Mouse (Mus musculus): ENCODE results near the gene Eif3k. TPM values are rescaled to one million over a fixed set of nuclear protein-coding genes. Genes with fewer than 3 reads are reported as not detected.

The Eif3k gene
- 100 to 1,000 TPM; 198 to 202 TPM for total RNA-seq (2021)
- long read RNA-seq, experiment 1, transcript Eif3k-201 (8 exons, 774 nt) = major isoform, 51 of 55 reads
- long read RNA-seq, experiment 1, partial matches to known transcripts = 4 of 55 reads
- long read RNA-seq, experiment 1, other reads (novel, unspliced or antisense) = 0 of 55 reads
- long read RNA-seq, experiment 2, transcript Eif3k-201 (8 exons, 774 nt) = major isoform, 71 of 88 reads
- long read RNA-seq, experiment 2, partial matches to known transcripts = 12 of 88 reads
- long read RNA-seq, experiment 2, other reads (novel, unspliced or antisense) = 4 of 88 reads

DNA sequence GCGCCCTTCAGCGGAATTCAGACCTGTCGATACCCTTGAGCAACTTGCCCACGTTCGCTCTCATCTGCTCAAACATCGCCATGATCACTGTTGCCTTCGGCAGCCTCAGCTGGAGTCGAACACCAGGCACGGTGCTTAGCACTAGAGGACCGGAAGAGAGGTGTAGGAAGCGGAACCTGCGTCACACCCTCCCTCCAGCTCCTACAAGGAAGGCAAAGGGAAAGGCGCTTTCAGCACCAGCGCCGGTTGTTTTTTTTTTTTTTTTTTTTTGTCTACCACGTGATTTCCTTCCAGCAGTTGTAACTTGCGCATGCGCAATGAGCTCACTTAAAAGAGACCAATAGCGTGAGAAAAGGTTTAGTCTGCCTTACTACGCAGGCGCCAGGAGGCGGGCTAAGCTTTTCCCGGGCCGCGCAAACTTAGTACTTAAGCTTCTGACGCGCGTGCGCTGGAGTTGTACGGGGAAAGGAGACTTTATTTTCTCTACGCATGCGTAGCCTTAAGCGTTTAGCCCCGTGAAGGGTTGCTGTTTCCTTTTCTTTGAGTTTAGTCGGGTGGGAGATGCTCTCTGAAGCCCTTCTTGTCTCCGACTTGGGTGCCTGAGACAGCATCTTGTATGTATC, at the start of gene Eif3k, which contains the start of gene Map4k1:
Gene Eif3k (minus strand): TSS at position 214 of the 623 bp plus-strand sequence.
Gene Map4k1 (plus strand): TSS at position 400 of the 623 bp plus-strand sequence.
- peak; percentile 94 to 98 for DNase-seq (ENCODE audit: low spot score in 2 of 2)
- peak; percentile 46 for TF ChIP-seq CTCF (conservative IDR thresholded peaks at IDR 0.05)
- Histone ChIP-seq H3K27ac (peak within 1 kb of the TSS; percentile 93), H3K4me3 (peak within 1 kb of the TSS; percentile 81)

DNA sequence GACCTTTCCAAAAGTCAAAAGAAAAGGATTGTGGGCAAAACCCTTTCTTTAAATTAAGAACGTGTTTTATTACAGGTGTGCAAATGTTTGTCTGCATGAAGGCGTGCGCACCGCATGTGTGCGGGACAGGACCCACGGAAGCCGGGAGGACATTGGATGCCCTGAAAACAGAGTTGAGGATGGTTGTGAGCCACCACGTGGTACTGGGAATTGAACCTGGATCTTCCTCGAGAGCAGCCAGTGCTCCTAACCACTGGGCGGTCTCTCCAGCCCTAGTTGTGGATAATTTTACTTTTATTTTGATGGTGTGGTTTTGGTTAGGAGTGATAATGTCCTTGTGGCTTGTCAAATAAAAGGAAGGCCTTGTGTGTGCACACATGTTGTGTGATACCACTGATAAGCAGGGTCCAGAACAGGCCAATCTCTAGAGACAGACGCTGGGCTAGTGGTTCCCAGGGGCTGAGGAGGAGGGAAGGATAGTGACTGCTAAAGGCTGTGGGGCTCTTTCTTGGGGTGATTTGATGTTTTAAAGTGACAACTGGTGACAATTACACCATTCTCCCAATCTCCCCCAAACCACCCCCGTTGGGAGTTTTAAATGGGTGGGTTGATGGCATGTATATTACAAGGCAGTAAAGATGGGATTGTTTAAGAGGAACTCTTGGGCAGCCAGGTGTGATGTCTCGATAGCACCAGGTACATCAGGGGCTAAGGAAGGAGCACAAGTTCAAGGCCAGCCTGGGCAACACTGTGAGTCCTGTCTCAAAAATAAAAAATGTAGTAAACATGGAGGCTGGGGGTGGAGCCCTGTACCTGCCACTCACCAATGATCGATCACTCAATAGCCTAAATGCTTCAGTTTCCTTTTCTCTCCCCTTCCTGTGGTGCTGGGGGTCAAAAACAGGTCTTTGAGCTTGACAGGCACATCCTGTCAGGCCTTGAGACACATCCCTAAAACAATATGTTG, 48.3 kb upstream of the Eif3k start:
- DNase-seq (ENCODE audit: low spot score in 2 of 2) = no peak
- TF ChIP-seq CTCF (conservative IDR thresholded peaks at IDR 0.05) = no peak
- no peak overlapping the region for H3K27ac ChIP-seq
- H3K4me3 ChIP-seq = no peak overlapping the region

DNA sequence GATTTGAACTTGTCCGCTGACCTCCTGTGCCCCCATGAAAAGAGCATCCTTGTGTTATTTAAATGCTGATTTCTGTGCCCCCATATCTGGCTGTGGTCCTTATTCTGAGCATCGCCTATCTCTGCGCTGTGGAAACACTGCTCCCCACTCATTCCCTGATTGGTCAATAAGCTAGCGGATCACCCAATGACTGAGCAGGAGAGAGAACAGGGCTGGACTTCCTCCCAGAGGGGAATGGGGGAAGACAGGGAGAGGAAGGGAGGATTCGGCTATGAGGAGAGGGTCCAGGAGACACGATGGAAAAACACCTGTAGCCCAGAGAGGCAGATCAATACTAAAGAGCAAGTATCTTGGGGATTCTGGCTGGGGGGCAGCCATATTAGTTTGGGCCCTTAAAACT, 47.1 kb upstream of the Eif3k start:
- H3K4me3 ChIP-seq = no peak overlapping the region
- DNase-seq (ENCODE audit: low spot score in 2 of 2) = no peak
- H3K27ac ChIP-seq = no peak overlapping the region
- no peak for TF ChIP-seq CTCF (conservative IDR thresholded peaks at IDR 0.05)

DNA sequence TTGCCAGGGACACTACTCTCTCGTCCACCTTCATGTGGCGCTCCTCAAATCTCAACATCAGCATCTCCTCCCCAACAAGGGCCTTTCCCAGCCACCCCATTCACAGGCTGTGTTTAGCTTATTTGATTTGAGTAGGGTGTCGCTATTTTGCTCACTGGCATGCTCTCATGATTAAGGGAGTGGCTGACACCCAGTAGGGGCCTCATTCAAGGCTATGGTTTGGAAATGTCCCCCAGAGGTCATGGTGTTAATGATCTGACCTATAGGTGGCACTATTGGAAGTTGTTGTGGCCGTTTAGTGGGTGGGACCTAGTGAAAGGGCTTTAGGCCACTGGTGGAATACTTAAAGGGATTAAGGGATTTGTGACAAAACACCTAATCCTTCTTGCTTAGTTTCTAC, 45.1 kb upstream of the Eif3k start:
- H3K4me3 ChIP-seq = no peak overlapping the region
- DNase-seq (ENCODE audit: low spot score in 2 of 2) = no peak
- no peak overlapping the region for H3K27ac ChIP-seq
- no peak for TF ChIP-seq CTCF (conservative IDR thresholded peaks at IDR 0.05)

DNA sequence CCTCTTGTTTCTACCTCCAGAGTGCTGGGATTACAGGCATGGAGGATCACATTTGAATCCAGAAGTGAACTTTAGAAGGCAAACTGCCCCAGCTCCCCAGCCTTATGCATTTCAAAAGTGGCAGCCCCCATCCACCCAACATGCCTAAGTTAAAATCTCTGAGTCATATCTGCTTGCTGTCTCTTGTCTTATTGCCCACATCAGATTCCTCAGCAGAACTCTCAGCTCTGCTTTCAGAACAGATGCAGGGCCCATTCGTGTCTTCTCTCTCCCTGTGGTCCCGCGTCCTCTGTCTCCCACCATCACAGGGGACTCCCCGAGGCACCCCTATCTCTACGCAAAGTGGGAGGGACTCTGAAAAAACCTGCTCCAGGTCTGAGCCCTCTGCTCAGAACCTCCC, 44.5 kb upstream of the Eif3k start:
- DNase-seq (ENCODE audit: low spot score in 2 of 2) = no peak
- Histone ChIP-seq H3K27ac (no peak overlapping the region), H3K4me3 (no peak overlapping the region)
- TF ChIP-seq CTCF (conservative IDR thresholded peaks at IDR 0.05) = no peak

DNA sequence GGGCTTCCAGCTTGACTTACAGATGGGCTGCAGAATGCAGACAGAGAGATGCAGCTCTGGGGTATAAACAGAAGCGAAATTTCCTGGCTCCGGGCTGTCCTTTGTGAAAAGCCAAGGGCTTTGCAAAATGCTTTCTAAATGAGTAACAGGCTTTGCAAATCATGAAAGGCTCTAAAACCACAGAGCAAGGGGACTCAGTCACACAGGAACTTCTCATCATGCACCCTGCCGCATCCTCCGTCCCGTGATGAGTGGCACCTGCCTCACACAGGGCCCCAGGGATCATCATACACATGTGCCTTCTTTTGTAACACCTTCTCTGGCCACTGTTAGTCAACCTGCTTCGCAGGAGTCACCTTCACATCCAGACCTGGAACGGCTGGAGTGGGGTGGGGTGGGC, 43.9 kb upstream of the Eif3k start:
- no peak overlapping the region for H3K4me3 ChIP-seq
- DNase-seq (ENCODE audit: low spot score in 2 of 2) = no peak
- no peak overlapping the region for H3K27ac ChIP-seq
- no peak for TF ChIP-seq CTCF (conservative IDR thresholded peaks at IDR 0.05)

DNA sequence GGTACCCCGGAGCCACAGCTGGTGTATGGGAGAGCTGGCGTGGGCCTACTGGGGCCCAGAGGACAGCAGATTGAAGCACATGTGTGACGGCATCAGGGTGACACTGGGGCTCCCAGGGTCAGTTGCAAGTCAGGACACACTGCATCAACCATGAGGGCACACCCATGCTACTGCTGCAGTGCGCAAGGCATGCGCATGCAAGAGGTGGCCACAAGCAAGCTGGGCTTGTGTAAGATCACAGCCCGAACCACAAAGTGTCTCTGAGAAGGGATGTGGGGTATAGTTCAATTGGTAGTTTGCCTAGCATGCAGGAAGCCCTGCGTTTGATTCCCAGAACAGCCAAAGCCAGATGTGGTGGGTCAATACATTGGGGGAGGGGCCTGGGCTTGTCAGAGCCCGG, 41.9 kb upstream of the Eif3k start:
- H3K27ac ChIP-seq = no peak overlapping the region
- no peak for DNase-seq (ENCODE audit: low spot score in 2 of 2)
- TF ChIP-seq CTCF (conservative IDR thresholded peaks at IDR 0.05) = no peak
- no peak overlapping the region for H3K4me3 ChIP-seq

DNA sequence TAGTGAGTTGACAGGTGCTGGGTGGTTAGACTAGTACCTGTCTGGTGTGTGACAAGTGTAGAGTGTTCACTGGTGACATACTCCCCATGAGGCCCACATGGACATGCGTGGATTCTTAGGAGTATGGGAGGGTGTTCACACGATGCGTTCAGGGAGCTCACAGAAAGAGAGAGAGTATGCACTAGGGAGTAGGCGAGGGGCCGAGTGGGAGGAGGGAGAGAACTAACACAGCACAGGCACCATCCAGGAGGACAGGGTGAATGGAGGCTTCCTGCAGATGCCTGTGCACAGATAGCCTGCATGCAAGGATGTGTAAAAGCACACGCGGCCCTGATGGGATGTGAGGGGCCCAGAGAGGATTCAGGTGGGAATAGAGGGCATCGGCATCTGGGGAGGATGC, 40.8 kb upstream of the Eif3k start:
- Histone ChIP-seq H3K27ac (no peak overlapping the region), H3K4me3 (no peak overlapping the region)
- DNase-seq (ENCODE audit: low spot score in 2 of 2) = no peak
- no peak for TF ChIP-seq CTCF (conservative IDR thresholded peaks at IDR 0.05)

DNA sequence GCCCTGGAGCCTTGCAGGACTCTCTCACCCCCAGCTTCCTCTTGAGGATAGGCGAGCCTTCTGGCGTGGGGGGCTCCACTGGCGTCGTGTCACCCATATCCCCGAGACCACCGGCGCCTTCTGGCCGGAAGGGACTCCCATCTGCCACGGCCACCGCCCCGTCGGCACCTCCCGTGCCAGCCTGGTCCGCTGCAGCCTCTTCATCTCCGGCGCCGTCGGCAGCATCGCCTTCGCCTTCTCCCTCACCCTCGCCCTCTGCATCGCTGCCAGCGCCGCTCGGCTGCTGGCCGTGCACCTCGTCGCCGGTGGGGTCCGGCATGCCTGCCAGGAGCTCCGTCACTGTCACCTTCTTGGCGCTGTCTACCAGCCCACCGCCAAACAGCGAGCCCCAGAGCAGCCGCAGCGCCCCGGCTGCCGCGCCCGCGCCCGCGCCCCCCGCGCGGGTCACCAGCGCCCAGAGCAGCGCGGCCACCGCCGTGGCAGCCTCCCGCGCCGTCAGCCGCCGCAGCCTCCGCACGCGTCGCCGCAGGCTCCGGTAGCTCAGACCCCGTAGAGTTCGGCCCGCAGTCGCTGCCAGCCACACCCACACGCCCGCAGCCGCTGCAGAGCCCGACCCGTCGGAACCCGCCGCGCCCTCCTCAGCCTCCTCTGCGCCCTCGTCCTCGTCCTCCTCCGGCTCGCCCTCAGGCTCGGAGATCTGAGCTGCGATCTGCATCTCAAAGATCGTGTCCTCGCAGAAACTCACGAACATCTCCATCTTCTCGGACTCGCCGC, 38.0 kb upstream of the Eif3k start:
- peak overlapping the region; percentile 8; the same call in 1 of the 2 replicates for H3K4me3 ChIP-seq
- no peak for TF ChIP-seq CTCF (conservative IDR thresholded peaks at IDR 0.05)
- DNase-seq (ENCODE audit: low spot score in 2 of 2) = no peak
- H3K27ac ChIP-seq = no peak overlapping the region

DNA sequence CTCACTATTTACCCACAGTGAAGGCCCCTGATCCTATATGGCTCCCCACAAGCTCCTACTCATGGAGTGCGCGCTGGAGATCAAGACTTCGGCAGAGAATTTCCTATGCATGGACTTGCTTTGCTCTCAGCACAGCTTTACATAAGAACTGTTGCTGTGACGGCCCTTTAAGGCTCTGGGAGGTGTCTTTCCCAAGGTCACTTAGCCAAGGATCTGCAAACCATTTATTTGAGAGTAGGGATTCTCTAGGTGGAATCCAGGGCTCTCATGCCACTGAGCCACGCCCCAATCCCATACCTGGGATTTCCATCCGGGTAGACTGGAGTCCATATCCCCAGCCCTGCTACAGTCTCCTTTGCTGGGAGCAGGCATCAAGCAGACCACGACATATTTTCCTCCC, 35.6 kb upstream of the Eif3k start:
- no peak for DNase-seq (ENCODE audit: low spot score in 2 of 2)
- H3K27ac ChIP-seq = no peak overlapping the region
- TF ChIP-seq CTCF (conservative IDR thresholded peaks at IDR 0.05) = no peak
- no peak overlapping the region for H3K4me3 ChIP-seq

DNA sequence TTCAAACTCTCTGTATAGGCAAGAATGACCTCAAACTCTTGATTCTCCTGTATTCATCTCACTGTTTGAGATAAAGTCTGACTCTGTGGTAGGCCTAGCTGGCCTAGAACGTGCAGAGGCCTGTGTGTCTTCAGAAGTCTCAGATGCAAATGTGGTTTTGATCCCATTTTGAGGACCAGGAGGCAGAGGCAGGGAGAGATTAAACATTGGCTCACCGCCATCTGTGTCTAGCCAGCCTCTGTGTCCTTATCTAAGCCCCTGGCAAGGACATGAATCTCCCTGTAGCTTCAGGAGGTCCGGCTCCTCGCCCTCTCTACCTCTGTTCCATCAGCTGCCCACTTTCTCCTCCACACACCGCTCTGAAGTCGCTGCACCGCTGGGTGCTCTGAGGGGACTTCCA, 34.8 kb upstream of the Eif3k start:
- no peak overlapping the region for H3K4me3 ChIP-seq
- DNase-seq (ENCODE audit: low spot score in 2 of 2) = no peak
- no peak for TF ChIP-seq CTCF (conservative IDR thresholded peaks at IDR 0.05)
- H3K27ac ChIP-seq = no peak overlapping the region

DNA sequence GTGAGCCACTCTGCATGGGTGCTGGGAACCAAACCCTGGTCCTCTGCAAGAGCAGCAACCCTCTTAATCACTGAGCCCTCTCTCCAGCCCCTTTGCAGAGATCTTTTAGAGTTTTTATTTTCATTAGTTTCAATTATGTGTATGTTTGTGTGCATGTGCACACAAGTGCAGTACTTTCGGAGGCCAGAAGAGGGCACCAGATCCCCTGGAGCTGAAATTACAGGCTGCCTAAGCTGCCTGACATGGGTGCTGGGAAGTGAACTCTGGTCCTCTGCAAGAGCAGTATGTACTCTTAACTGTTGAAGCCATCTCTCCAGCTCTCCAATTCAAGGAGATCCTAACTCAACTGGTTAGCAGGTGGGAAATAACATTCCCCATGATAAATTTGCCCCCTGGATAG, 33.3 kb upstream of the Eif3k start:
- Histone ChIP-seq H3K27ac (no peak overlapping the region), H3K4me3 (no peak overlapping the region)
- no peak for DNase-seq (ENCODE audit: low spot score in 2 of 2)
- TF ChIP-seq CTCF (conservative IDR thresholded peaks at IDR 0.05) = peak; percentile 61

Measured in layer of hippocampus, adult 2 months (tissue).